Mouse (Mus musculus) erythroblast, embryonic 14.5 days (primary cell): ENCODE data around the gene Pitpnm2. TPM values are rescaled to one million over a fixed set of nuclear protein-coding genes. Genes with fewer than 3 reads are reported as not detected.

ENCODE experiments used
- H3K27me3 ChIP-seq: 2 replicates; pipeline ENCODE4 v1.6.1; 2012; ENCODE audit warnings: inconsistent platforms; ENCODE audit not compliant: control insufficient read depth
- H3K36me3 ChIP-seq: 2 replicates; pipeline ENCODE4 v1.6.1; 2012; ENCODE audit warnings: mild to moderate bottlenecking, inconsistent platforms; ENCODE audit not compliant: control insufficient read depth
- H3K4me1 ChIP-seq: 2 replicates; pipeline ENCODE4 v1.6.1; 2012; ENCODE audit warnings: inconsistent platforms; ENCODE audit not compliant: control insufficient read depth
- H3K4me3 ChIP-seq: replicated peaks from 2 replicates; pipeline ENCODE3; 2012; ENCODE audit warnings: moderate library complexity, mild to moderate bottlenecking, inconsistent platforms
- H3K9me3 ChIP-seq: 2 replicates; pipeline ENCODE4 v1.6.1; 2012; ENCODE audit warnings: low read length, inconsistent platforms, mixed read lengths; ENCODE audit not compliant: control insufficient read depth
- GATA1 ChIP-seq: IDR thresholded peaks from 2 replicates; pipeline ENCODE4 v1.6.1; 2012; ENCODE audit warnings: low read length, inconsistent platforms, mixed read lengths
- TAL1 ChIP-seq: IDR thresholded peaks from 3 replicates; pipeline ENCODE4 v1.6.1; 2012; ENCODE audit warnings: low read length, inconsistent platforms, mixed read lengths
- polyA plus RNA-seq: library from polyadenylated mRNA; stranded (reverse); fragments of >175 nt; gene quantifications from 2 replicates; pipeline ENCODE4 v1.2.3, GENCODE M21; 2012

Gene Pitpnm2
- polyA plus RNA-seq, 1 experiment = 0.38 TPM

- no peak for TF ChIP-seq TAL1
- TF ChIP-seq GATA1 = no peak
- no peaks in the 10 kb centered on the region for H3K9me3 ChIP-seq
- H3K27me3 ChIP-seq = no peaks in the 10 kb centered on the region
- peaks cover 84% of the 10 kb centered on the region for H3K4me1 ChIP-seq
- H3K4me3 ChIP-seq = no peak overlapping the region
- peaks cover 8% of the 10 kb centered on the region for H3K36me3 ChIP-seq
These were observed 47.5 kb downstream of the Pitpnm2 start for GRCm38 (mm10) chr5:124202071-124202470.

GRCm38 (mm10) chr5:124201564-124201963 lies 48.0 kb downstream of the Pitpnm2 start:
- Histone ChIP-seq H3K4me1 (peaks cover 82% of the 10 kb centered on the region), H3K27me3 (no peaks in the 10 kb centered on the region), H3K4me3 (no peak overlapping the region), H3K36me3 (peaks cover 11% of the 10 kb centered on the region), H3K9me3 (no peaks in the 10 kb centered on the region)
- no peak for TF ChIP-seq GATA1
- TF ChIP-seq TAL1 = no peak

- Histone ChIP-seq H3K36me3 (peaks cover 11% of the 10 kb centered on the region), H3K27me3 (no peaks in the 10 kb centered on the region), H3K4me1 (peaks cover 76% of the 10 kb centered on the region), H3K9me3 (no peaks in the 10 kb centered on the region), H3K4me3 (no peak overlapping the region)
- TF ChIP-seq GATA1 (no peak), TAL1 (no peak)
These were observed 48.7 kb downstream of the Pitpnm2 start for GRCm38 (mm10) chr5:124200844-124201243.

GRCm38 (mm10) chr5:124199168-124199567 lies 50.4 kb downstream of the Pitpnm2 start:
- Histone ChIP-seq H3K9me3 (no peaks in the 10 kb centered on the region), H3K27me3 (no peaks in the 10 kb centered on the region), H3K4me3 (no peak overlapping the region), H3K4me1 (peaks cover 60% of the 10 kb centered on the region), H3K36me3 (peaks cover 9% of the 10 kb centered on the region)
- TF ChIP-seq TAL1 = no peak
- no peak for TF ChIP-seq GATA1

- Histone ChIP-seq H3K4me3 (no peak overlapping the region), H3K36me3 (peaks cover 11% of the 10 kb centered on the region), H3K27me3 (no peaks in the 10 kb centered on the region), H3K9me3 (no peaks in the 10 kb centered on the region), H3K4me1 (peaks cover 58% of the 10 kb centered on the region)
- TF ChIP-seq GATA1 (no peak), TAL1 (no peak)
These were observed 51.1 kb downstream of the Pitpnm2 start for GRCm38 (mm10) chr5:124198473-124198872.

GRCm38 (mm10) chr5:124196082-124196481 lies 53.5 kb downstream of the Pitpnm2 start:
- Histone ChIP-seq H3K4me1 (peaks cover 39% of the 10 kb centered on the region), H3K4me3 (no peak overlapping the region), H3K36me3 (peaks cover 11% of the 10 kb centered on the region), H3K9me3 (no peaks in the 10 kb centered on the region), H3K27me3 (no peaks in the 10 kb centered on the region)
- no peak for TF ChIP-seq TAL1
- no peak for TF ChIP-seq GATA1

- H3K9me3 ChIP-seq = no peaks in the 10 kb centered on the region
- no peak for TF ChIP-seq GATA1
- no peak for TF ChIP-seq TAL1
- H3K36me3 ChIP-seq = peaks cover 8% of the 10 kb centered on the region
- H3K4me1 ChIP-seq = peaks cover 37% of the 10 kb centered on the region
- H3K4me3 ChIP-seq = no peak overlapping the region
- H3K27me3 ChIP-seq = no peaks in the 10 kb centered on the region
These were observed 55.0 kb downstream of the Pitpnm2 start for GRCm38 (mm10) chr5:124194386-124195084.

- H3K9me3 ChIP-seq = no peaks in the 10 kb centered on the region
- no peak overlapping the region for H3K4me3 ChIP-seq
- H3K4me1 ChIP-seq = peaks cover 36% of the 10 kb centered on the region
- TF ChIP-seq GATA1 = no peak
- TF ChIP-seq TAL1 = no peak
- H3K27me3 ChIP-seq = no peaks in the 10 kb centered on the region
- peaks cover 5% of the 10 kb centered on the region for H3K36me3 ChIP-seq
These were observed 56.1 kb downstream of the Pitpnm2 start for GRCm38 (mm10) chr5:124193286-124194112.

GRCm38 (mm10) chr5:124192726-124193285 lies 56.8 kb downstream of the Pitpnm2 start:
- peaks cover 5% of the 10 kb centered on the region for H3K36me3 ChIP-seq
- no peak overlapping the region for H3K4me3 ChIP-seq

More at GRCm38 (mm10) chr5:124192726-124193285, 56.8 kb downstream of the Pitpnm2 start:
- H3K27me3 ChIP-seq = no peaks in the 10 kb centered on the region
- TF ChIP-seq GATA1 = no peak
- no peak for TF ChIP-seq TAL1
- peaks cover 35% of the 10 kb centered on the region for H3K4me1 ChIP-seq
- H3K9me3 ChIP-seq = no peaks in the 10 kb centered on the region
